Mouse (Mus musculus) bone marrow macrophage, adult 2 months (primary cell): ENCODE data around the gene Fbxl17.

Experiments used
- CTCF ChIP-seq: IDR thresholded peaks from 2 replicates; pipeline ENCODE4 v1.5.1; 2012; ENCODE audit warnings: low read depth, mild to moderate bottlenecking, low read length, moderate library complexity
- POLR2A ChIP-seq: IDR thresholded peaks from 2 replicates; pipeline ENCODE4 v1.6.1; 2012; ENCODE audit warnings: mild to moderate bottlenecking, low read depth, low read length, borderline replicate concordance

DNA sequence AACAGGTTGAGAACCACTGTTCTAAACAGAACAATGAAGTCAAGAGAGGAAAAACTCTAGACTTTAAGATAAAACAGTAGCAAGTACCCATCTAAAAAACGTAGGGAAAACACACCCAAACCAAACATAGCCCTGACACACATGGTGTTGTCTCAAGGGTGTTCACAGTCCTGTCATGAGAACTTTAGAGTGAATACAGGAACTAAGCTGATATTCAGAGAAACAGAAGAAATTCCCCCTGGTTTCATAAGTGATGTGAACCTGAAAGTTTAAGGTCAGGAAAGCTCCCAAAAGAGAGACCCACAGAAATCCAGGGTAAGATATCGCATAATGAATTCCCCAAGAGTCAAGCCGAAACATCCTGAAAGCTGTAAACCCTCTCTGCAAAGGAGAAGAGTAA is 97.6 kb downstream of the Fbxl17 start:
- TF ChIP-seq CTCF = no peak
- no peak for TF ChIP-seq POLR2A
